Comparison of ENCODE assay signal across 8 mouse cellular contexts in the genomic region with DNA sequence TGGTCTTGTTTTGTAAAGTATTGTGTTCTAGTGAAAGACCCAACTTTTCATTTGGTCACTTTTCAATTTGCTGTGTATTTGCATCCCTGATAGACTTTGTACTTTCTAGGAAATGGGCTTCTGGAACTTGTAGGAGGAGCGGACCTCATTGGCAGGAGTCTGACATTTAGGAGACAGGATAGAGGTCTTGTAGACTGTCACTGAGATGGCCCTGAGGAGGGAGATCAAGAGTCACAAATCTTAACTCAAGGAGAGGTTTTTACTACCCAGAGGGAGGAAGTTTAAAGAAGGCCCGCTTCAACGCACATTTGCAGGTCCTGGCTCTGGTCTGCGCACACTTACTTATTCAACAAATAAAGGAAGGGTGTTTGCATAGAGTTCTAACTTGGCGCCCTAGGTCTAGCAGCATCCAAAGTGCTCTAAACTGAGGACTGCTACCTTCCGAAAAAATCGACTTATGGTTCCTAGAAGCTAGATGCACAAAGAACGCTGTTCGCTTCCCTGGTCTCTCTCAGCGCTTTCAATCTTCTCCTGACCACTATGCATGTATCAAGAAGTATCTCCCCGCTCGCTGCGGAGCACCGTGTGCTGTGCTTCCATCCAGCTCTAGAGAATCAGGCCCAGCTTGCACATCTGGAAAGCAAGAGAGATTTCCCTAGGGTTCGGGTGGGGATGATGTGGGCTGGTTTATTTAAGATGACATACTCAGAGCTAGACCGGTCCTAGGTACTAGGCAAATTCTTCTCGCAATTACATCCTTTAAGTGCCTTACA. TPM values are rescaled to one million over a fixed set of nuclear protein-coding genes. Genes with fewer than 3 reads are reported as not detected.
A peak's percentile ranks its signal among the peaks of the same experiment; 100 is the strongest.
DNase-seq lines count a peak whose midpoint lies in the region; ATAC-seq and TF ChIP-seq lines count a peak whose summit lies in the region.

No protein-coding gene starts in this region.

- no peaks in the 10 kb centered on the region; the same call in 1 of the 2 replicates for H3K36me3 ChIP-seq in thymus, adult 2 months (ENCODE audit: control insufficient read depth, insufficient read depth, low read length)
- peaks cover 4% of the 10 kb centered on the region for H3K36me3 ChIP-seq in hindbrain, embryonic 14.5 days (replicated peaks; ENCODE audit: control insufficient read depth, insufficient read depth)
- peaks cover 3% of the 10 kb centered on the region; the same call in 1 of the 2 replicates for H3K36me3 ChIP-seq in liver, postnatal 0 days (replicated peaks; ENCODE audit: insufficient read depth, low read length)

- peak overlapping the region; percentile 86 for H3K4me2 ChIP-seq in hindbrain, embryonic 14.5 days (replicated peaks)
- peak overlapping the region; percentile 96 for H3K4me2 ChIP-seq in liver, postnatal 0 days (ENCODE audit: low read depth, low read length)

- peak overlapping the region; percentile 93 for H3K4me3 ChIP-seq in thymus, adult 2 months (ENCODE audit: control insufficient read depth, insufficient read depth, low read length)
- peak overlapping the region; percentile 93 for H3K4me3 ChIP-seq in hindbrain, embryonic 14.5 days (replicated peaks; ENCODE audit: low read length)
- H3K4me3 ChIP-seq in liver, postnatal 0 days (ENCODE audit: low read depth, low read length): peak overlapping the region; percentile 88

- no peak for TF ChIP-seq CTCF in thymus, adult 2 months (IDR thresholded peaks at IDR 0.05; ENCODE audit: borderline replicate concordance, control insufficient read depth, extremely low read depth, insufficient read depth, low read length, poor library complexity)
- 0 out of 2 replicates have a peak, but pooled peaks have one; percentile 6 for TF ChIP-seq CTCF in liver, postnatal 0 days (IDR thresholded peaks at IDR 0.05; ENCODE audit: low read depth)

- TF ChIP-seq EP300 in liver, postnatal 0 days (IDR thresholded peaks at IDR 0.05; ENCODE audit: low read depth): no peak

- H3K4me1 ChIP-seq in thymus, adult 2 months (replicated peaks; ENCODE audit: control insufficient read depth, insufficient read depth, low read length): peaks cover 15% of the 10 kb centered on the region
- peaks cover 36% of the 10 kb centered on the region for H3K4me1 ChIP-seq in hindbrain, embryonic 14.5 days (replicated peaks; ENCODE audit: control insufficient read depth, insufficient read depth, low read length)
- H3K4me1 ChIP-seq in liver, postnatal 0 days (ENCODE audit: insufficient read depth): peaks cover 25% of the 10 kb centered on the region

- no peak for TF ChIP-seq POLR2A in thymus, adult 2 months (IDR thresholded peaks at IDR 0.05; ENCODE audit: control insufficient read depth, extremely low read depth, insufficient read depth, low read length, poor library complexity)

- DNase-seq in thymus, adult 2 months: no peak
- no peak for DNase-seq in thymus, adult 18-20 months
- DNase-seq in embryo, embryonic 9.5 days (ENCODE audit: extremely low spot score): peak; percentile 31
- DNase-seq in hindbrain, embryonic 14.5 days (ENCODE audit: low spot score): no peak
- DNase-seq in liver, postnatal 0 days: no peak
- no peak for DNase-seq in urinary bladder, adult 2 months (ENCODE audit: low spot score)
- DNase-seq in ovary, postnatal 10 days (ENCODE audit: low spot score): no peak
- DNase-seq in lung, postnatal 36 days: no peak

- WGBS in thymus, adult 2 months: 13% methylated on average over 17 of the region's 17 CpGs
- WGBS in hindbrain, embryonic 14.5 days: 9% methylated on average over 17 of the region's 17 CpGs
- 8% methylated on average over 17 of the region's 17 CpGs for WGBS in liver, postnatal 0 days (ENCODE audit: insufficient replicate concordance)

- no peaks in the 10 kb centered on the region for H3K9me3 ChIP-seq in hindbrain, embryonic 14.5 days (ENCODE audit: control insufficient read depth, low read length)
- H3K9me3 ChIP-seq in liver, postnatal 0 days (ENCODE audit: low read length): no peaks in the 10 kb centered on the region

- peak overlapping the region; percentile 96 for H3K9ac ChIP-seq in hindbrain, embryonic 14.5 days
- H3K9ac ChIP-seq in liver, postnatal 0 days (replicated peaks): peak overlapping the region; percentile 88

- peak; percentile 31; the same call in 1 of the 2 replicates for ATAC-seq in hindbrain, embryonic 14.5 days (ENCODE audit: low FRiP score)
- no peak for ATAC-seq in liver, postnatal 0 days

- no peaks in the 10 kb centered on the region; the same call in 1 of the 2 replicates for H3K27me3 ChIP-seq in thymus, adult 2 months (ENCODE audit: control insufficient read depth, insufficient read depth, low read length)
- peaks cover 6% of the 10 kb centered on the region; the same call in 1 of the 2 replicates for H3K27me3 ChIP-seq in hindbrain, embryonic 14.5 days (ENCODE audit: control insufficient read depth, insufficient read depth, low read length)
- no peaks in the 10 kb centered on the region for H3K27me3 ChIP-seq in liver, postnatal 0 days (ENCODE audit: insufficient read depth, low read length)

- H3K27ac ChIP-seq in thymus, adult 2 months (ENCODE audit: control insufficient read depth, insufficient read depth, low read length): no peak overlapping the region
- no peak overlapping the region for H3K27ac ChIP-seq in hindbrain, embryonic 14.5 days
- no peak overlapping the region for H3K27ac ChIP-seq in liver, postnatal 0 days (ENCODE audit: low read depth)

RNA-seq across cellular contexts. Expression of a gene that starts 0.9 kb away (rescaled TPM):
- 109 and 113 TPM in 2 replicates for polyA plus RNA-seq in thymus, adult 2 months (2012; rRNA removed)
- 158 and 171 TPM in 2 replicates for polyA plus RNA-seq in hindbrain, embryonic 14.5 days (2014; fragmentation: Nextera tagmentation; extraction: Ambion mirVana)
- 18.4 and 18.7 TPM in 2 replicates for polyA plus RNA-seq in liver, postnatal 0 days (2015; fragmentation: Nextera tagmentation; extraction: Ambion mirVana)
- 88.9 and 90.1 TPM in 2 replicates for polyA plus RNA-seq in urinary bladder, adult 2 months (2012; rRNA removed)

RNA-seq across cellular contexts. Expression of a gene that starts 24.7 kb away (rescaled TPM):
- polyA plus RNA-seq in thymus, adult 2 months (2012; rRNA removed): 42.8 and 44.7 TPM in 2 replicates
- polyA plus RNA-seq in hindbrain, embryonic 14.5 days (2014; fragmentation: Nextera tagmentation; extraction: Ambion mirVana): 9.0 and 11.3 TPM in 2 replicates
- 3.8 TPM in 2 replicates for polyA plus RNA-seq in liver, postnatal 0 days (2015; fragmentation: Nextera tagmentation; extraction: Ambion mirVana)
- polyA plus RNA-seq in urinary bladder, adult 2 months (2012; rRNA removed): 20.6 and 24.2 TPM in 2 replicates

RNA-seq across cellular contexts. Expression of a gene that starts 25.1 kb away (rescaled TPM):
- 189 and 213 TPM in 2 replicates for polyA plus RNA-seq in thymus, adult 2 months (2012; rRNA removed)
- polyA plus RNA-seq in hindbrain, embryonic 14.5 days (2014; fragmentation: Nextera tagmentation; extraction: Ambion mirVana): 75.9 and 91.3 TPM in 2 replicates
- polyA plus RNA-seq in liver, postnatal 0 days (2015; fragmentation: Nextera tagmentation; extraction: Ambion mirVana): 19.4 and 22.8 TPM in 2 replicates
- 77.3 and 89.2 TPM in 2 replicates for polyA plus RNA-seq in urinary bladder, adult 2 months (2012; rRNA removed)

RNA-seq across cellular contexts. Expression of a gene that starts 42.9 kb away (rescaled TPM):
- polyA plus RNA-seq in thymus, adult 2 months (2012; rRNA removed): not detected in 2 replicates
- not detected in 2 replicates for polyA plus RNA-seq in hindbrain, embryonic 14.5 days (2014; fragmentation: Nextera tagmentation; extraction: Ambion mirVana)
- not detected in 2 replicates for polyA plus RNA-seq in liver, postnatal 0 days (2015; fragmentation: Nextera tagmentation; extraction: Ambion mirVana)
- not detected in 2 replicates for polyA plus RNA-seq in urinary bladder, adult 2 months (2012; rRNA removed)

RNA-seq across cellular contexts. Expression of a gene that starts 44.1 kb away (rescaled TPM):
- polyA plus RNA-seq in thymus, adult 2 months (2012; rRNA removed): 0.26 TPM in 1 of 2 replicates, not detected in the other
- polyA plus RNA-seq in hindbrain, embryonic 14.5 days (2014; fragmentation: Nextera tagmentation; extraction: Ambion mirVana): 0.72 TPM in 1 of 2 replicates, not detected in the other
- polyA plus RNA-seq in liver, postnatal 0 days (2015; fragmentation: Nextera tagmentation; extraction: Ambion mirVana): not detected in 2 replicates
- not detected in 2 replicates for polyA plus RNA-seq in urinary bladder, adult 2 months (2012; rRNA removed)
